Mouse (Mus musculus) MEL (cell line): ENCODE data around the gene Ppfibp1. TPM values are rescaled to one million over a fixed set of nuclear protein-coding genes. Genes with fewer than 3 reads are reported as not detected.

Source experiments
- DNase-seq: peaks from one replicate; pipeline ENCODE4 v3.0.0; 2011; ENCODE audit warnings: low read depth, low spot score
- H3K27ac ChIP-seq: 2 replicates; pipeline ENCODE4 v1.5.1; 2012; ENCODE audit warnings: low read depth, mild to moderate bottlenecking, control low read depth, low read length, moderate library complexity; ENCODE audit not compliant: control insufficient read depth
- H3K27me3 ChIP-seq, 2 experiments: fragments of 150-350 bp in 1 of 2; sonication (generic) in 1 of 2; 2 replicates each; pipeline ENCODE4 v1.6.1; 2012; ENCODE audit warnings: low read length in 2 of 2, mild to moderate bottlenecking in 2 of 2, improper control_type of control experiment in 1 of 2, moderate library complexity in 1 of 2; ENCODE audit not compliant: insufficient read depth in 2 of 2, control insufficient read depth in 1 of 2
- H3K36me3 ChIP-seq, 2 experiments: 2 replicates each; pipeline ENCODE4 v1.6.1; 2012 to 2014; ENCODE audit warnings: low read length in 2 of 2, improper control_type of control experiment in 1 of 2, inconsistent platforms in 1 of 2, mild to moderate bottlenecking in 1 of 2; ENCODE audit not compliant: insufficient read depth in 2 of 2, control insufficient read depth in 1 of 2
- H3K4me1 ChIP-seq, 2 experiments: fragments of 150-350 bp in 1 of 2; sonication (generic) in 1 of 2; 2 replicates each; pipeline ENCODE4 v1.6.1; 2012; ENCODE audit warnings: low read length in 2 of 2, improper control_type of control experiment in 1 of 2, mild to moderate bottlenecking in 1 of 2; ENCODE audit not compliant: insufficient read depth in 2 of 2, control insufficient read depth in 1 of 2
- H3K4me3 ChIP-seq, 2 experiments: fragments of 150-350 bp in 1 of 2; sonication (generic) in 1 of 2; 2 replicates each; pipeline ENCODE4 v1.5.1; 2012; ENCODE audit warnings: low read depth in 2 of 2, low read length in 2 of 2, mild to moderate bottlenecking in 2 of 2, moderate library complexity in 2 of 2, control low read depth in 1 of 2, improper control_type of control experiment in 1 of 2; ENCODE audit not compliant: control insufficient read depth in 1 of 2, insufficient read depth in 1 of 2
- H3K79me2 ChIP-seq: 2 replicates; pipeline ENCODE4 v1.6.1; 2012; ENCODE audit warnings: mild to moderate bottlenecking, low read length, moderate library complexity; ENCODE audit not compliant: control insufficient read depth, poor library complexity, insufficient read depth
- H3K9ac ChIP-seq: 2 replicates; pipeline ENCODE4 v1.6.1; 2012; ENCODE audit warnings: low read depth, mild to moderate bottlenecking, control low read depth, low read length, moderate library complexity; ENCODE audit not compliant: control insufficient read depth, poor library complexity, severe bottlenecking
- H3K9me3 ChIP-seq: fragments of 150-350 bp; sonication (generic); replicated peaks from 2 replicates; pipeline ENCODE4 v1.6.1; 2012; ENCODE audit warnings: mild to moderate bottlenecking, low read length, improper control_type of control experiment, moderate library complexity; ENCODE audit not compliant: insufficient read depth
- BHLHE40 ChIP-seq: IDR thresholded peaks from 2 replicates; pipeline ENCODE4 v1.6.1; 2012; ENCODE audit warnings: low read depth, mild to moderate bottlenecking, inconsistent platforms, low read length, improper control_type of control experiment, borderline replicate concordance
- CTCF ChIP-seq, 3 experiments: IDR thresholded peaks in 2 of 3; conservative IDR thresholded peaks in 1 of 3; 2 replicates each; pipeline ENCODE4 v1.5.1; 2011 to 2012; ENCODE audit warnings: low read length in 3 of 3, low read depth in 2 of 3, mild to moderate bottlenecking in 2 of 3, improper control_type of control experiment in 1 of 3, inconsistent platforms in 1 of 3, mixed read lengths in 1 of 3, moderate library complexity in 1 of 3; ENCODE audit not compliant: control insufficient read depth in 1 of 3, insufficient read depth in 1 of 3, poor library complexity in 1 of 3, severe bottlenecking in 1 of 3
- E2F4 ChIP-seq: IDR thresholded peaks from 2 replicates; pipeline ENCODE4 v1.6.1; 2011; ENCODE audit warnings: low read depth, low read length, improper control_type of control experiment, borderline replicate concordance
- ELF1 ChIP-seq: IDR thresholded peaks from 2 replicates; pipeline ENCODE4 v1.6.1; 2014; ENCODE audit warnings: low read depth, mild to moderate bottlenecking, inconsistent platforms, low read length, improper control_type of control experiment, moderate library complexity
- EP300 ChIP-seq, 2 experiments: IDR thresholded peaks; 2 replicates each; pipeline ENCODE4 v1.6.1; 2011; ENCODE audit warnings: improper control_type of control experiment in 2 of 2, low read length in 2 of 2, low read depth in 1 of 2, mild to moderate bottlenecking in 1 of 2
- GATA1 ChIP-seq: IDR thresholded peaks from 2 replicates; pipeline ENCODE4 v1.6.1; 2011; ENCODE audit warnings: low read depth, low read length, improper control_type of control experiment
- HCFC1 ChIP-seq: IDR thresholded peaks from 2 replicates; pipeline ENCODE4 v1.6.1; 2012; ENCODE audit warnings: low read depth, mild to moderate bottlenecking, inconsistent platforms, low read length, improper control_type of control experiment, moderate library complexity
- MAZ ChIP-seq: IDR thresholded peaks from 2 replicates; pipeline ENCODE4 v1.6.1; 2012; ENCODE audit warnings: low read depth, mild to moderate bottlenecking, inconsistent platforms, low read length, improper control_type of control experiment
- MEF2A ChIP-seq: IDR thresholded peaks from 2 replicates; pipeline ENCODE4 v1.6.1; 2014; ENCODE audit warnings: low read depth, mild to moderate bottlenecking, inconsistent platforms, low read length, improper control_type of control experiment; ENCODE audit not compliant: poor library complexity, insufficient replicate concordance, severe bottlenecking; ENCODE audit errors: extremely low read depth
- MXI1 ChIP-seq: IDR thresholded peaks from 2 replicates; pipeline ENCODE4 v1.6.1; 2011; ENCODE audit warnings: mild to moderate bottlenecking, low read depth, low read length, improper control_type of control experiment
- MYB ChIP-seq: IDR thresholded peaks from 2 replicates; pipeline ENCODE4 v1.6.1; 2011; ENCODE audit warnings: mild to moderate bottlenecking, low read depth, low read length, improper control_type of control experiment
- MYC ChIP-seq: IDR thresholded peaks from 2 replicates; pipeline ENCODE4 v1.6.1; 2011; ENCODE audit warnings: low read depth, mild to moderate bottlenecking, low read length, improper control_type of control experiment, moderate library complexity
- NELFE ChIP-seq: IDR thresholded peaks from 2 replicates; pipeline ENCODE4 v1.6.1; 2011; ENCODE audit warnings: low read depth, low read length, improper control_type of control experiment
- RAD21 ChIP-seq: IDR thresholded peaks from 2 replicates; pipeline ENCODE4 v1.6.1; 2011; ENCODE audit warnings: mild to moderate bottlenecking, low read depth, low read length, improper control_type of control experiment
- SIN3A ChIP-seq: IDR thresholded peaks from 2 replicates; pipeline ENCODE4 v1.6.1; 2012; ENCODE audit warnings: low read length, improper control_type of control experiment, inconsistent platforms
- SMC3 ChIP-seq: IDR thresholded peaks from 2 replicates; pipeline ENCODE4 v1.6.1; 2011; ENCODE audit warnings: low read depth, low read length, improper control_type of control experiment
- TCF12 ChIP-seq: IDR thresholded peaks from 2 replicates; pipeline ENCODE4 v1.6.1; 2014; ENCODE audit warnings: low read depth, mild to moderate bottlenecking, inconsistent platforms, low read length, improper control_type of control experiment, moderate library complexity
- USF1 ChIP-seq: IDR thresholded peaks from 2 replicates; pipeline ENCODE4 v1.6.1; 2014; ENCODE audit warnings: low read depth, mild to moderate bottlenecking, inconsistent platforms, low read length, improper control_type of control experiment, moderate library complexity
- ZC3H11A ChIP-seq: IDR thresholded peaks from 2 replicates; pipeline ENCODE4 v1.6.1; 2012; ENCODE audit warnings: low read depth, mild to moderate bottlenecking, inconsistent platforms, low read length, improper control_type of control experiment
- ZKSCAN1 ChIP-seq: IDR thresholded peaks from 2 replicates; pipeline ENCODE4 v1.6.1; 2012; ENCODE audit warnings: low read depth, mild to moderate bottlenecking, inconsistent platforms, low read length, improper control_type of control experiment, moderate library complexity
- ZMIZ1 ChIP-seq: IDR thresholded peaks from 2 replicates; pipeline ENCODE4 v1.6.1; 2012; ENCODE audit warnings: low read depth, mild to moderate bottlenecking, inconsistent platforms, low read length, improper control_type of control experiment, moderate library complexity
- polyA plus RNA-seq, 2 experiments: library from polyadenylated mRNA; stranded (reverse) in 1 of 2; unstranded in 1 of 2; fragments of >175 nt in 1 of 2; fragments of >200 nt in 1 of 2; gene quantifications; 2 replicates each; pipeline versions ENCODE4 v1.2.1 to v1.2.4; 2012; ENCODE audit warnings: low replicate concordance in 2 of 2, low read depth in 1 of 2; ENCODE audit not compliant: insufficient read length in 2 of 2, insufficient read depth in 1 of 2, missing spikeins in 1 of 2
- total RNA-seq: library from RNA; depleted of rRNA; stranded (reverse); fragments of 300-350 nt; gene quantifications from 2 replicates; pipeline ENCODE4 v1.2.3, GENCODE M21; 2012

Ppfibp1 gene
- total and polyA plus RNA-seq, 3 experiments = 12.2 to 14.6 TPM; not detected in 1

GRCm38 (mm10) chr6:147018364-147018763, 130.1 kb downstream of the Ppfibp1 start:
- Histone ChIP-seq H3K27me3 (no peaks in the 10 kb centered on the region), H3K4me3 (no peak overlapping the region), H3K4me1 (peaks cover 0 to 2% of the 10 kb centered on the region in 2 experiments; a peak in 2 of 4 replicates), H3K79me2 (no peaks in the 10 kb centered on the region), H3K9ac (no peak overlapping the region), H3K27ac (no peak overlapping the region), H3K9me3 (no peaks in the 10 kb centered on the region), H3K36me3 (no peaks in the 10 kb centered on the region)
- DNase-seq = no peak
- no peak for TF ChIP-seq ZMIZ1
- TF ChIP-seq MEF2A = no peak
- TF ChIP-seq BHLHE40 = no peak
- no peak for TF ChIP-seq ELF1
- TF ChIP-seq MYC = no peak
- TF ChIP-seq ZKSCAN1 = no peak
- TF ChIP-seq NELFE = no peak
- no peak for TF ChIP-seq RAD21
- no peak for TF ChIP-seq MYB
- TF ChIP-seq MAZ = no peak
- no peak for TF ChIP-seq HCFC1
- no peak for TF ChIP-seq SMC3
- TF ChIP-seq E2F4 = no peak
- TF ChIP-seq ZC3H11A = no peak

GRCm38 (mm10) chr6:147021181-147021580, 132.9 kb downstream of the Ppfibp1 start:
- no peak overlapping the region for H3K27ac ChIP-seq
- H3K79me2 ChIP-seq = no peaks in the 10 kb centered on the region
- no peak overlapping the region for H3K9ac ChIP-seq
- H3K4me1 ChIP-seq = peaks cover 2 to 7% of the 10 kb centered on the region in 2 experiments; a peak in 3 of 4 replicates
- no peak for TF ChIP-seq SIN3A
- TF ChIP-seq CTCF (IDR thresholded peaks at IDR 0.05 in 2 of 3, conservative IDR thresholded peaks at IDR 0.05 in 1 of 3; ENCODE audit: control insufficient read depth in 1 of 3, insufficient read depth in 1 of 3, low read depth in 2 of 3, low read length in 3 of 3, poor library complexity in 1 of 3, severe bottlenecking in 1 of 3) = no peak
- no peak for TF ChIP-seq EP300 (IDR thresholded peaks at IDR 0.05; ENCODE audit: low read depth in 1 of 2, low read length in 2 of 2)
- TF ChIP-seq TCF12 = no peak
- no peak for TF ChIP-seq MXI1
- no peak for TF ChIP-seq USF1
- TF ChIP-seq GATA1 = no peak
- no peak for TF ChIP-seq ZC3H11A
- no peaks in the 10 kb centered on the region for H3K27me3 ChIP-seq
- no peaks in the 10 kb centered on the region for H3K9me3 ChIP-seq
- no peak for DNase-seq
- no peaks in the 10 kb centered on the region; a peak in 1 of 4 replicates for H3K36me3 ChIP-seq
- H3K4me3 ChIP-seq = no peak overlapping the region
